Mouse (Mus musculus) layer of hippocampus, postnatal 25 days (tissue): ENCODE data around the gene Fkbp2. TPM values are rescaled to one million over a fixed set of nuclear protein-coding genes. Genes with fewer than 3 reads are reported as not detected.

ENCODE experiments used
- DNase-seq, 2 experiments: peaks; one replicate each; pipeline ENCODE4 v3.0.0; 2022; ENCODE audit warnings: mixed read lengths in 2 of 2, low spot score in 1 of 2; ENCODE audit errors: extremely low spot score in 1 of 2
- total RNA-seq, 2 experiments: library from RNA; stranded (reverse); gene quantifications; 2 replicates each; pipeline ENCODE4 v1.2.3; 2021

Fkbp2 gene
- total RNA-seq, 2 experiments from 2014 or later, result 88.6 to 93.9 TPM

GRCm38 (mm10) chr19:6942764-6943163, 37.5 kb downstream of the Fkbp2 start:
- no peak for DNase-seq

GRCm38 (mm10) chr19:6942249-6942691, 38.0 kb downstream of the Fkbp2 start, which contains the start of gene Gpr137:
TSS of gene Gpr137 (minus strand) at chr19:6942480.
- peak; percentile 73 to 90 for DNase-seq

GRCm38 (mm10) chr19:6941372-6942248, 38.7 kb downstream of the Fkbp2 start, which contains the start of gene Bad:
TSS of gene Bad (plus strand) at chr19:6941861.
- DNase-seq, result peak; percentile 95 to 98

- DNase-seq, result no peak
Measured at GRCm38 (mm10) chr19:6940396-6941351, 39.6 kb downstream of the Fkbp2 start.

GRCm38 (mm10) chr19:6939106-6940002, 40.9 kb downstream of the Fkbp2 start:
- no peak for DNase-seq

- no peak for DNase-seq
Measured at GRCm38 (mm10) chr19:6937541-6938465, 42.5 kb downstream of the Fkbp2 start.

GRCm38 (mm10) chr19:6936299-6936698, 44.0 kb downstream of the Fkbp2 start:
- no peak for DNase-seq

- no peak for DNase-seq
Measured at GRCm38 (mm10) chr19:6934195-6934977, 45.9 kb downstream of the Fkbp2 start, which contains the start of gene Kcnk4. TSS of gene Kcnk4 (minus strand) at chr19:6934515.

GRCm38 (mm10) chr19:6933436-6934194, 46.7 kb downstream of the Fkbp2 start:
- DNase-seq, result no peak

GRCm38 (mm10) chr19:6933102-6933435, 47.2 kb downstream of the Fkbp2 start:
- no peak for DNase-seq

GRCm38 (mm10) chr19:6932018-6932417, 48.3 kb downstream of the Fkbp2 start:
- DNase-seq, result no peak

- no peak for DNase-seq
Measured at GRCm38 (mm10) chr19:6931002-6931401, 49.3 kb downstream of the Fkbp2 start.

- DNase-seq, result no peak
Measured at GRCm38 (mm10) chr19:6928080-6928479, 52.2 kb downstream of the Fkbp2 start.
